Mouse (Mus musculus) inflammation-experienced regulatory T-cells (primary cell): ENCODE measurements around the gene Specc1l. TPM values are rescaled to one million over a fixed set of nuclear protein-coding genes. Genes with fewer than 3 reads are reported as not detected.

Source experiments
- polyA plus RNA-seq, 2 experiments: library from polyadenylated mRNA; unstranded; fragments of 100-300 nt; shearing (Covaris generic); gene quantifications; one replicate each; pipeline ENCODE4 v1.2.1; 2017

The Specc1l gene
- 10 to 100 TPM; 46.4 to 59.1 TPM for polyA plus RNA-seq

DNA sequence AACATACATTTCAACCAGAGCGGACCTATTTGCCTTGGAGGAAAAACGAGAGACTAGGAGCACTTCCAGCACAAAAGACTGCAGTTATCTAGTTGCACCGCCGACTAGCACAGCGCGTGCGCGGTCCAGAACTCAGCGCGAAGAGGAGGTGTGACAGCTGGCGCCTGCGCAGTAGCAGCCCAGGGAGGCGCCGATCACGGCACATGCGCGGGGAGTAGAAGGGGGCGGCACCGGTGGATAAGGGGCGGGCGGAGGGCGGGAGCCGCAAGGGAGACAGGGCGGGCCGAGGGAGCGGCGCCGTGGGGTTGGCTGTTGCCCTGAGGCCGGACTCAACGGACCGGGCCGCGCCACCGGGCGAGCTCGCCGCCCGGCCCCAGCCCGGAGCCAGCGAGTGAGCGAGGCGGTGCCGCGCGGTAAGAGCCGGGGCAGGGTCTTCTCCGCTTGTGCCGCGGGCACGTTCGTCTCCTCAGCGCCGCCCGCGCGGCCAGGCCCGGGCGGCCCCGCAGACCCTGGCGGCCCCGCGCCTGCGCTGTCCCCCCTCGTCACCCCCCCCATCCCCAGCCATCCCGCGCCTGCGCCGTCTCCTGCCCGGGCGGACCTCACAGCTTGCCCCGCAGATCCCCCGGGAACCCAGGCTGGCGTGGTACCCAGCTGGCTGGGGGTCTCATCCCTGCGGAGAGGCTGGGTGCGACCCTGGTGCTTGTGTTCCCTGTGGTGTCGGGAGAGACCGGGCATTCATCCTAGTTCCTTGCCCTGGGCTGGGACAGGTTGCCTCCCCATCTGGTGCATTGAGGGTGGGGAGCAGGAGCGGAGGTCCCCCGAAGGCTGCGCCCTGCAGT is at the start of gene Specc1l:
Gene Specc1l (plus strand): TSS at position 267 of the 839 bp plus-strand sequence.

DNA sequence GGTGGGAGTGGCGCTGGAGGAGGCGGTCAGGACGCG is 104.8 kb downstream of the Specc1l start, which contains the start of gene Adora2a:
Gene Adora2a (plus strand): TSS at position 6 of the 36 bp plus-strand sequence.

Other genes starting within 250 kb of the Specc1l start
- 1 to 10 TPM in 1 of 2 experiments, under 1 TPM in 1; 0.17 to 2.1 TPM for gene Gnaz, start 244.9 kb upstream of the Specc1l start, polyA plus RNA-seq
- gene Rsph14, start 179.5 kb upstream of the Specc1l start, polyA plus RNA-seq, result not detected
- gene Rab36, start 175.0 kb upstream of the Specc1l start, polyA plus RNA-seq, result 1 to 10 TPM; 1.1 to 3.5 TPM
- 1 to 10 TPM; 3.1 to 5.2 TPM for gene Bcr, start 151.5 kb upstream of the Specc1l start, polyA plus RNA-seq
- 10 to 100 TPM; 37.8 to 56.8 TPM for gene Adora2a, start 104.8 kb downstream of the Specc1l start, polyA plus RNA-seq
- gene Upb1, start 189.0 kb downstream of the Specc1l start, polyA plus RNA-seq, result 1 to 10 TPM in 1 of 2 experiments, under 1 TPM in 1; 0.66 to 2.0 TPM